Mouse (Mus musculus): ENCODE data around the gene Mrps18c.

The Mrps18c gene

GRCm38 (mm10) chr5:100798165-100798860, at the start of gene Mrps18c, which contains the start of gene Helq:
Gene Mrps18c (plus strand): TSS chr5:100798627.
Gene Helq (minus strand): TSS chr5:100798598.
- in situ Hi-C loops (cut with MboI, MseI) = loop anchor here (25.0 kb wide), 1 partner anchor 761 kb away; the partner anchor contains the start of genes Enoph1 and Hnrnpdl

- in situ Hi-C loops (cut with MboI, MseI) = no loop called here
These were observed 47.7 kb upstream of the Mrps18c start for GRCm38 (mm10) chr5:100750617-100751255.

- in situ Hi-C loops (cut with MboI, MseI) = no loop called here
These were observed 46.8 kb upstream of the Mrps18c start for GRCm38 (mm10) chr5:100751655-100752054.

- in situ Hi-C loops (cut with MboI, MseI) = no loop called here
These were observed 45.0 kb upstream of the Mrps18c start for GRCm38 (mm10) chr5:100753407-100753806.

GRCm38 (mm10) chr5:100758121-100758520, 40.3 kb upstream of the Mrps18c start:
- in situ Hi-C loops (cut with MboI, MseI) = no loop called here

- in situ Hi-C loops (cut with MboI, MseI) = no loop called here
These were observed 38.3 kb upstream of the Mrps18c start for GRCm38 (mm10) chr5:100760049-100760663.

- in situ Hi-C loops (cut with MboI, MseI) = no loop called here
These were observed 36.7 kb upstream of the Mrps18c start for GRCm38 (mm10) chr5:100761736-100762135.

GRCm38 (mm10) chr5:100766026-100766425, 32.4 kb upstream of the Mrps18c start:
- in situ Hi-C loops (cut with MboI, MseI) = no loop called here

GRCm38 (mm10) chr5:100771575-100771974, 26.9 kb upstream of the Mrps18c start:
- in situ Hi-C loops (cut with MboI, MseI) = no loop called here

- in situ Hi-C loops (cut with MboI, MseI) = loop anchor here (25.0 kb wide), 1 partner anchor 739 kb away; the partner anchor contains the start of genes Enoph1 and Hnrnpdl
These were observed 22.5 kb upstream of the Mrps18c start for GRCm38 (mm10) chr5:100775778-100776404.

- in situ Hi-C loops (cut with MboI, MseI) = loop anchor here (25.0 kb wide), 1 partner anchor 740 kb away; the partner anchor contains the start of genes Enoph1 and Hnrnpdl
These were observed 21.5 kb upstream of the Mrps18c start for GRCm38 (mm10) chr5:100776900-100777299.

- in situ Hi-C loops (cut with MboI, MseI) = loop anchor here (25.0 kb wide), 1 partner anchor 742 kb away; the partner anchor contains the start of genes Enoph1 and Hnrnpdl
These were observed 19.4 kb upstream of the Mrps18c start for GRCm38 (mm10) chr5:100779002-100779401.

- in situ Hi-C loops (cut with MboI, MseI) = loop anchor here (5.0 to 25.0 kb wide), 2 partner anchors 360 to 750 kb away; partner anchors contain the start of genes Enoph1 and Hnrnpdl
These were observed 10.9 kb upstream of the Mrps18c start for GRCm38 (mm10) chr5:100787527-100787926.

- in situ Hi-C loops (cut with MboI, MseI) = loop anchor here (25.0 kb wide), 1 partner anchor 755 kb away; the partner anchor contains the start of genes Enoph1 and Hnrnpdl
These were observed 6.2 kb upstream of the Mrps18c start for GRCm38 (mm10) chr5:100792261-100792660.

- in situ Hi-C loops (cut with MboI, MseI) = loop anchor here (25.0 kb wide), 1 partner anchor 757 kb away; the partner anchor contains the start of genes Enoph1 and Hnrnpdl
These were observed 4.3 kb upstream of the Mrps18c start for GRCm38 (mm10) chr5:100794084-100794483.

GRCm38 (mm10) chr5:100818341-100818740, 19.9 kb downstream of the Mrps18c start:
- in situ Hi-C loops (cut with MboI, MseI) = no loop called here

GRCm38 (mm10) chr5:100819568-100820480, 21.4 kb downstream of the Mrps18c start:
- in situ Hi-C loops (cut with MboI, MseI) = no loop called here

GRCm38 (mm10) chr5:100820483-100821184, 22.2 kb downstream of the Mrps18c start, which contains the start of gene Abraxas1:
Gene Abraxas1 (minus strand): TSS chr5:100820965.
- in situ Hi-C loops (cut with MboI, MseI) = no loop called here

GRCm38 (mm10) chr5:100821375-100821774, 22.9 kb downstream of the Mrps18c start:
- in situ Hi-C loops (cut with MboI, MseI) = no loop called here

- in situ Hi-C loops (cut with MboI, MseI) = no loop called here
These were observed 24.4 kb downstream of the Mrps18c start for GRCm38 (mm10) chr5:100822826-100823225.

Data from T-helper 2 cell (primary cell).